Mouse (Mus musculus) MEL (cell line): ENCODE measurements at regions not wholly inside any gene's neighbourhood (a gene's known extent, or its start where the extent isn't known, plus 50 kb on each side); places are given as distances from the start of the nearest gene placed in this dataset.

Experiments used
- DNase-seq: peaks from one replicate; pipeline ENCODE4 v3.0.0; 2011; ENCODE audit warnings: low read depth, low spot score
- H3K27ac ChIP-seq: 2 replicates; pipeline ENCODE4 v1.5.1; 2012; ENCODE audit warnings: low read depth, mild to moderate bottlenecking, control low read depth, low read length, moderate library complexity; ENCODE audit not compliant: control insufficient read depth
- H3K27me3 ChIP-seq, 2 experiments: fragments of 150-350 bp in 1 of 2; sonication (generic) in 1 of 2; 2 replicates each; pipeline ENCODE4 v1.6.1; 2012; ENCODE audit warnings: low read length in 2 of 2, mild to moderate bottlenecking in 2 of 2, improper control_type of control experiment in 1 of 2, moderate library complexity in 1 of 2; ENCODE audit not compliant: insufficient read depth in 2 of 2, control insufficient read depth in 1 of 2
- H3K36me3 ChIP-seq, 2 experiments: 2 replicates each; pipeline ENCODE4 v1.6.1; 2012 to 2014; ENCODE audit warnings: low read length in 2 of 2, improper control_type of control experiment in 1 of 2, inconsistent platforms in 1 of 2, mild to moderate bottlenecking in 1 of 2; ENCODE audit not compliant: insufficient read depth in 2 of 2, control insufficient read depth in 1 of 2
- H3K4me1 ChIP-seq, 2 experiments: fragments of 150-350 bp in 1 of 2; sonication (generic) in 1 of 2; 2 replicates each; pipeline ENCODE4 v1.6.1; 2012; ENCODE audit warnings: low read length in 2 of 2, improper control_type of control experiment in 1 of 2, mild to moderate bottlenecking in 1 of 2; ENCODE audit not compliant: insufficient read depth in 2 of 2, control insufficient read depth in 1 of 2
- H3K4me3 ChIP-seq, 2 experiments: fragments of 150-350 bp in 1 of 2; sonication (generic) in 1 of 2; 2 replicates each; pipeline ENCODE4 v1.5.1; 2012; ENCODE audit warnings: low read depth in 2 of 2, low read length in 2 of 2, mild to moderate bottlenecking in 2 of 2, moderate library complexity in 2 of 2, control low read depth in 1 of 2, improper control_type of control experiment in 1 of 2; ENCODE audit not compliant: control insufficient read depth in 1 of 2, insufficient read depth in 1 of 2
- H3K79me2 ChIP-seq: 2 replicates; pipeline ENCODE4 v1.6.1; 2012; ENCODE audit warnings: mild to moderate bottlenecking, low read length, moderate library complexity; ENCODE audit not compliant: control insufficient read depth, poor library complexity, insufficient read depth
- H3K9ac ChIP-seq: 2 replicates; pipeline ENCODE4 v1.6.1; 2012; ENCODE audit warnings: low read depth, mild to moderate bottlenecking, control low read depth, low read length, moderate library complexity; ENCODE audit not compliant: control insufficient read depth, poor library complexity, severe bottlenecking
- H3K9me3 ChIP-seq: fragments of 150-350 bp; sonication (generic); replicated peaks from 2 replicates; pipeline ENCODE4 v1.6.1; 2012; ENCODE audit warnings: mild to moderate bottlenecking, low read length, improper control_type of control experiment, moderate library complexity; ENCODE audit not compliant: insufficient read depth
- CHD1 ChIP-seq: IDR thresholded peaks from 2 replicates; pipeline ENCODE4 v1.6.1; 2012; ENCODE audit warnings: low read depth, mild to moderate bottlenecking, inconsistent platforms, low read length, improper control_type of control experiment
- CTCF ChIP-seq, 3 experiments: IDR thresholded peaks in 2 of 3; conservative IDR thresholded peaks in 1 of 3; 2 replicates each; pipeline ENCODE4 v1.5.1; 2011 to 2012; ENCODE audit warnings: low read length in 3 of 3, low read depth in 2 of 3, mild to moderate bottlenecking in 2 of 3, improper control_type of control experiment in 1 of 3, inconsistent platforms in 1 of 3, mixed read lengths in 1 of 3, moderate library complexity in 1 of 3; ENCODE audit not compliant: control insufficient read depth in 1 of 3, insufficient read depth in 1 of 3, poor library complexity in 1 of 3, severe bottlenecking in 1 of 3
- ELF1 ChIP-seq: IDR thresholded peaks from 2 replicates; pipeline ENCODE4 v1.6.1; 2014; ENCODE audit warnings: low read depth, mild to moderate bottlenecking, inconsistent platforms, low read length, improper control_type of control experiment, moderate library complexity
- GATA1 ChIP-seq: IDR thresholded peaks from 2 replicates; pipeline ENCODE4 v1.6.1; 2011; ENCODE audit warnings: low read depth, low read length, improper control_type of control experiment
- HCFC1 ChIP-seq: IDR thresholded peaks from 2 replicates; pipeline ENCODE4 v1.6.1; 2012; ENCODE audit warnings: low read depth, mild to moderate bottlenecking, inconsistent platforms, low read length, improper control_type of control experiment, moderate library complexity
- MYC ChIP-seq: IDR thresholded peaks from 2 replicates; pipeline ENCODE4 v1.6.1; 2011; ENCODE audit warnings: low read depth, mild to moderate bottlenecking, low read length, improper control_type of control experiment, moderate library complexity
- POLR2A ChIP-seq, 2 experiments: IDR thresholded peaks; 2 replicates each; pipeline ENCODE4 v1.6.1; 2011 to 2012; ENCODE audit warnings: low read length in 2 of 2, mild to moderate bottlenecking in 2 of 2, control low read depth in 1 of 2, improper control_type of control experiment in 1 of 2, low read depth in 1 of 2, moderate library complexity in 1 of 2; ENCODE audit not compliant: control insufficient read depth in 1 of 2, insufficient read depth in 1 of 2, poor library complexity in 1 of 2
- POLR2AphosphoS2 ChIP-seq: IDR thresholded peaks from 2 replicates; pipeline ENCODE4 v1.6.1; 2011; ENCODE audit warnings: low read length, improper control_type of control experiment
- POLR2AphosphoS5 ChIP-seq: IDR thresholded peaks from 2 replicates; pipeline ENCODE4 v1.6.1; 2012; ENCODE audit warnings: low read depth, borderline replicate concordance, mild to moderate bottlenecking, inconsistent platforms, low read length, moderate library complexity, mixed read lengths
- RAD21 ChIP-seq: IDR thresholded peaks from 2 replicates; pipeline ENCODE4 v1.6.1; 2011; ENCODE audit warnings: mild to moderate bottlenecking, low read depth, low read length, improper control_type of control experiment
- RCOR1 ChIP-seq: IDR thresholded peaks from 2 replicates; pipeline ENCODE4 v1.6.1; 2012; ENCODE audit warnings: low read depth, mild to moderate bottlenecking, inconsistent platforms, low read length, improper control_type of control experiment
- SIN3A ChIP-seq: IDR thresholded peaks from 2 replicates; pipeline ENCODE4 v1.6.1; 2012; ENCODE audit warnings: low read length, improper control_type of control experiment, inconsistent platforms
- SMC3 ChIP-seq: IDR thresholded peaks from 2 replicates; pipeline ENCODE4 v1.6.1; 2011; ENCODE audit warnings: low read depth, low read length, improper control_type of control experiment
- TAL1 ChIP-seq: IDR thresholded peaks from 2 replicates; pipeline ENCODE4 v1.6.1; 2012; ENCODE audit warnings: mild to moderate bottlenecking, inconsistent platforms, low read length, moderate library complexity, mixed read lengths
- TBP ChIP-seq: IDR thresholded peaks from 2 replicates; pipeline ENCODE4 v1.8.0; 2011; ENCODE audit warnings: low read depth, low read length, improper control_type of control experiment
- USF1 ChIP-seq: IDR thresholded peaks from 2 replicates; pipeline ENCODE4 v1.6.1; 2014; ENCODE audit warnings: low read depth, mild to moderate bottlenecking, inconsistent platforms, low read length, improper control_type of control experiment, moderate library complexity
- USF2 ChIP-seq, 2 experiments: IDR thresholded peaks; 2 replicates each; pipeline ENCODE4 v1.6.1; 2011 to 2012; ENCODE audit warnings: improper control_type of control experiment in 2 of 2, low read length in 2 of 2, borderline replicate concordance in 1 of 2, inconsistent platforms in 1 of 2, low read depth in 1 of 2, mild to moderate bottlenecking in 1 of 2; ENCODE audit not compliant: insufficient read depth in 1 of 2
- ZC3H11A ChIP-seq: IDR thresholded peaks from 2 replicates; pipeline ENCODE4 v1.6.1; 2012; ENCODE audit warnings: low read depth, mild to moderate bottlenecking, inconsistent platforms, low read length, improper control_type of control experiment
- ZKSCAN1 ChIP-seq: IDR thresholded peaks from 2 replicates; pipeline ENCODE4 v1.6.1; 2012; ENCODE audit warnings: low read depth, mild to moderate bottlenecking, inconsistent platforms, low read length, improper control_type of control experiment, moderate library complexity
- ZNF384 ChIP-seq: IDR thresholded peaks from 2 replicates; pipeline ENCODE4 v1.6.1; 2012; ENCODE audit warnings: low read depth, mild to moderate bottlenecking, inconsistent platforms, low read length, improper control_type of control experiment

DNA sequence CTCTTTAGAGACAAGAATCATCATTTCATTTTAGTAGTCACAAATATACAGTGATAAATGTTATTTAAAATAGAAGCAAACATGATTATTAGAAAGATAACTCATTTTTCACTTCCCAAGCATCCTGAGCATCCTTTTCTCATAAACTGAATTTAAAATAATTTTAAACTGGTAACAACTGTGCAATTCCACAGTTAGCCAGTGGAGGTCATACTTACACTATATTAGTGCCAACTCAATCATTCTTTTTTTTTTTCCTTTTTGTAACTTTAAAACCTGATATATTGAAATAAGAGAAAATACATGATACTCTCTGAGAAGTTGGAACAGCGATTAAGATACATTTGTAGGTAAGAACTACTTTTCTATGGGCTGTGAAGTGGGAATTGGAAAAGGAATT, 113.2 kb upstream of the Gm17509 start:
- Histone ChIP-seq H3K4me3 (no peak overlapping the region), H3K36me3 (no peaks in the 10 kb centered on the region), H3K4me1 (no peaks in the 10 kb centered on the region), H3K27me3 (no peaks in the 10 kb centered on the region), H3K9me3 (no peaks in the 10 kb centered on the region)
- TF ChIP-seq ELF1: no peak
- TF ChIP-seq POLR2AphosphoS2: no peak
- no peak for TF ChIP-seq HCFC1
- no peak for TF ChIP-seq RCOR1
- TF ChIP-seq CHD1: no peak
- peak; percentile 50; the same call in 1 of the 2 replicates for TF ChIP-seq ZC3H11A
- peak; percentile 90 for TF ChIP-seq ZNF384
- TF ChIP-seq SMC3: peak; percentile 48
- peak; percentile 74 for TF ChIP-seq RAD21
- no peak for TF ChIP-seq USF2 (IDR thresholded peaks at IDR 0.05; ENCODE audit: borderline replicate concordance in 1 of 2, insufficient read depth in 1 of 2, low read depth in 1 of 2, low read length in 2 of 2)
- no peak for TF ChIP-seq SIN3A
- TF ChIP-seq TBP: no peak
- TF ChIP-seq ZKSCAN1: no peak
- no peak for TF ChIP-seq MYC
- no peak for TF ChIP-seq GATA1
- TF ChIP-seq CTCF (IDR thresholded peaks at IDR 0.05 in 2 of 3, conservative IDR thresholded peaks at IDR 0.05 in 1 of 3; ENCODE audit: control insufficient read depth in 1 of 3, insufficient read depth in 1 of 3, low read depth in 2 of 3, low read length in 3 of 3, poor library complexity in 1 of 3, severe bottlenecking in 1 of 3): peak in 1 of 3 experiments; percentile 66; a peak in 3 of 6 replicates
- no peak for TF ChIP-seq POLR2AphosphoS5
- TF ChIP-seq POLR2A (IDR thresholded peaks at IDR 0.05; ENCODE audit: control insufficient read depth in 1 of 2, insufficient read depth in 1 of 2, low read depth in 1 of 2, low read length in 2 of 2, poor library complexity in 1 of 2): no peak
- TF ChIP-seq, all 39 proteins: peak for 5
- peak; percentile 23 for DNase-seq
- Histone ChIP-seq H3K9ac (no peak overlapping the region), H3K79me2 (no peaks in the 10 kb centered on the region), H3K27ac (no peak overlapping the region)

DNA sequence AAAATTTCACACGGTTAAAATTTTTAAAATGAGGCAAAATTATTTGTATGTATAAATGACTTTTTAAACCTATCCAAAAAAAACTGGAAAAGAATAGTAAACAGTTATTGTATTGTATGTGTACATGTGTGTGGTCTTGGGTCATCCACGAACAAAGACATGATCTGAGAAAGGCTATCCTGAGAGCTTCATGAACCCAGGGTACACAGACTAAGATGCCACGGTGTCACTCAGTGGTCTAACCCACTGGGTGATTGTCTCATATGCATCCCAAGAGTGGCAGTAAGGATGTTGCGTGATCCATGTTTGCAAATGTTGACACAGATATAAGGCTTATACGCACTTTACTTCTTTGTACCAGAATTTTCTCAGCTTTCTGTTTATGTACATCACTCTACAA, 113.7 kb upstream of the Gm17509 start:
- no peak for TF ChIP-seq TAL1
- TF ChIP-seq USF1: no peak
- TF ChIP-seq, all 39 proteins: peak for 0
- no peak overlapping the region for H3K9ac ChIP-seq
- H3K4me1 ChIP-seq: no peaks in the 10 kb centered on the region
- H3K9me3 ChIP-seq: no peaks in the 10 kb centered on the region
- no peaks in the 10 kb centered on the region for H3K79me2 ChIP-seq
- H3K36me3 ChIP-seq: no peaks in the 10 kb centered on the region
- no peak overlapping the region for H3K27ac ChIP-seq
- no peak for DNase-seq
- H3K27me3 ChIP-seq: no peaks in the 10 kb centered on the region
- no peak overlapping the region for H3K4me3 ChIP-seq
